Mouse (Mus musculus) megakaryocyte, adult 5-6 weeks (primary cell): ENCODE results near the gene Ptpro. TPM values are rescaled to one million over a fixed set of nuclear protein-coding genes. Genes with fewer than 3 reads are reported as not detected.

Source experiments
- ATAC-seq: 2 replicates; pipeline ENCODE4 v1.8.0; 2016; ENCODE audit warnings: mild to moderate bottlenecking, inconsistent platforms; ENCODE audit not compliant: poor library complexity, severe bottlenecking
- total RNA-seq, 2 experiments: library from RNA; stranded (forward) in 1 of 2; stranded (reverse) in 1 of 2; fragments of 153-499, 151-499 nt in 1 of 2; fragments of 221-1000, 200-1000 nt in 1 of 2; gene quantifications; 2 replicates each; pipeline versions ENCODE4 v1.2.3 to v1.2.4; 2015 to 2017

Ptpro gene
- total RNA-seq, 2 experiments from 2014 or later: 133 to 141 TPM

- ATAC-seq: no peak
These were observed 242.7 kb downstream of the Ptpro start for GRCm38 (mm10) chr6:137494801-137495200.

GRCm38 (mm10) chr6:137495233-137495632 lies 243.1 kb downstream of the Ptpro start:
- ATAC-seq: no peak

GRCm38 (mm10) chr6:137496562-137496961 lies 244.4 kb downstream of the Ptpro start:
- no peak for ATAC-seq

GRCm38 (mm10) chr6:137497208-137497835 lies 245.2 kb downstream of the Ptpro start:
- no peak for ATAC-seq

GRCm38 (mm10) chr6:137498781-137499180 lies 246.7 kb downstream of the Ptpro start:
- no peak for ATAC-seq

GRCm38 (mm10) chr6:137503009-137503408 lies 250.9 kb downstream of the Ptpro start:
- no peak for ATAC-seq

- ATAC-seq: no peak
These were observed 251.3 kb downstream of the Ptpro start for GRCm38 (mm10) chr6:137503462-137503861.

- no peak for ATAC-seq
These were observed 251.9 kb downstream of the Ptpro start for GRCm38 (mm10) chr6:137504052-137504451.

GRCm38 (mm10) chr6:137505555-137506227 lies 253.6 kb downstream of the Ptpro start:
- ATAC-seq: no peak

GRCm38 (mm10) chr6:137506563-137506962 lies 254.4 kb downstream of the Ptpro start:
- ATAC-seq: no peak

- no peak for ATAC-seq
These were observed 256.8 kb downstream of the Ptpro start for GRCm38 (mm10) chr6:137508936-137509335.

- no peak for ATAC-seq
These were observed 257.4 kb downstream of the Ptpro start for GRCm38 (mm10) chr6:137509341-137510045.

GRCm38 (mm10) chr6:137512753-137513152 lies 260.6 kb downstream of the Ptpro start:
- no peak for ATAC-seq

Other genes with a start within 250 kb of the Ptpro start
- not detected in 2 replicates for gene Rerg, start 81.8 kb upstream of the Ptpro start, total RNA-seq (2015)
- gene Rerg, start 81.8 kb upstream of the Ptpro start, total RNA-seq (2017): not detected in 2 replicates